Comparison of ENCODE assay signal across 11 mouse cellular contexts in genomic region chr2:168545901-168546557, GRCm38 (mm10). TPM values are rescaled to one million over a fixed set of nuclear protein-coding genes. Genes with fewer than 3 reads are reported as not detected.
DNase-seq lines count a peak whose midpoint lies in the region; ATAC-seq lines count a peak whose summit lies in the region.
"Had no signal": no experiment of that assay in that cellular context is flagged by ENCODE, and none has a peak within 500 bp of the region (broad histone marks: within the 10 kb centered on the region; RNA-seq: fewer than 3 reads in every experiment).

No protein-coding gene starts in this region.

- no peak overlapping the region for H3K9ac ChIP-seq in midbrain, embryonic 16.5 days (ENCODE audit: low read depth, low read length)
- H3K9ac ChIP-seq: midbrain, embryonic 13.5 days had no signal

- peaks cover 54% of the 10 kb centered on the region for H3K4me1 ChIP-seq in embryonic facial prominence, embryonic 10.5 days
- no peaks in the 10 kb centered on the region; the same call in 1 of the 2 replicates for H3K4me1 ChIP-seq in midbrain, embryonic 16.5 days (ENCODE audit: control insufficient read depth, insufficient read depth, low read length)

- H3K27me3 ChIP-seq in embryonic facial prominence, embryonic 10.5 days (replicated peaks; ENCODE audit: low read depth, poor library complexity, severe bottlenecking) = peaks cover 12% of the 10 kb centered on the region
- H3K27me3 ChIP-seq in midbrain, embryonic 16.5 days (ENCODE audit: control insufficient read depth, insufficient read depth, low read depth, low read length) = no peaks in the 10 kb centered on the region

- no peaks in the 10 kb centered on the region for H3K36me3 ChIP-seq in embryonic facial prominence, embryonic 10.5 days (replicated peaks)
- no peaks in the 10 kb centered on the region for H3K36me3 ChIP-seq in midbrain, embryonic 16.5 days (ENCODE audit: control insufficient read depth, insufficient read depth, low read length)
- H3K36me3 ChIP-seq: midbrain, embryonic 13.5 days had no signal

- peak; percentile 81 for ATAC-seq in frontal cortex, adult (ENCODE audit: low TSS enrichment)
- ATAC-seq in midbrain, embryonic 16.5 days = no peak
- ATAC-seq: activated CD4-positive, CD25-positive, alpha-beta regulatory T cell, adult 4 months; midbrain, embryonic 13.5 days had no signal

- peak overlapping the region; percentile 66; the same call in 1 of the 2 replicates for H3K27ac ChIP-seq in embryonic facial prominence, embryonic 10.5 days (replicated peaks)
- H3K27ac ChIP-seq in midbrain, embryonic 16.5 days (ENCODE audit: low read length) = no peak overlapping the region
- H3K27ac ChIP-seq: left cerebral cortex, adult 2 months; midbrain, embryonic 13.5 days had no signal

- 73% methylated on average over 15 of the region's 15 CpGs for WGBS in embryonic facial prominence, embryonic 10.5 days
- 65% methylated on average over 15 of the region's 15 CpGs for WGBS in midbrain, embryonic 16.5 days

- no peaks in the 10 kb centered on the region for H3K9me3 ChIP-seq in embryonic facial prominence, embryonic 10.5 days
- H3K9me3 ChIP-seq in midbrain, embryonic 16.5 days (replicated peaks; ENCODE audit: control insufficient read depth, low read length, poor library complexity, severe bottlenecking) = no peaks in the 10 kb centered on the region
- H3K9me3 ChIP-seq: midbrain, embryonic 13.5 days had no signal

- H3K4me3 ChIP-seq in embryonic facial prominence, embryonic 10.5 days = no peak overlapping the region
- H3K4me3 ChIP-seq in midbrain, embryonic 16.5 days (ENCODE audit: low read depth, low read length) = no peak overlapping the region
- H3K4me3 ChIP-seq: left cerebral cortex, adult 2 months; midbrain, embryonic 13.5 days had no signal

- H3K4me2 ChIP-seq in midbrain, embryonic 16.5 days (ENCODE audit: low read length) = no peak overlapping the region
- H3K4me2 ChIP-seq: midbrain, embryonic 13.5 days had no signal

- DNase-seq in frontal cortex, postnatal 10 days (ENCODE audit: low spot score in 2 of 2) = no peak
- peak; percentile 40 for DNase-seq in lung, postnatal 36 days
- DNase-seq in lung, postnatal 4 days = no peak
- no peak for DNase-seq in embryonic facial prominence, embryonic 10.5 days (ENCODE audit: low spot score)
- DNase-seq in right cerebral cortex, postnatal 36 days (ENCODE audit: low spot score in 2 of 2) = peak; percentile 29 to 41
- DNase-seq in liver = no peak

RNA-seq across cellular contexts. Expression of gene Nfatc2, which starts 55.4 kb away (rescaled TPM):
- polyA plus RNA-seq in embryonic facial prominence, embryonic 10.5 days (2016; fragmentation: Nextera tagmentation; extraction: Ambion mirVana) = 0.45 and 0.66 TPM in 2 replicates
- 3.8 and 4.5 TPM in 2 replicates for polyA plus RNA-seq in midbrain, embryonic 16.5 days (2015; fragmentation: Nextera tagmentation; extraction: Ambion mirVana)

Comparison
In these comparisons a context has a peak if more than half of its experiments do, and no peak if none do; other contexts are left out.
1. DNase-seq: peak in lung, postnatal 36 days (single experiment) and right cerebral cortex, postnatal 36 days (2 of 2); none in frontal cortex, postnatal 10 days (0 of 2), lung, postnatal 4 days (0 of 2), embryonic facial prominence, embryonic 10.5 days (single experiment) and liver (single experiment).